Mouse (Mus musculus) kidney, embryonic 15.5 days (tissue): ENCODE data around the gene Smgc. TPM values are rescaled to one million over a fixed set of nuclear protein-coding genes. Genes with fewer than 3 reads are reported as not detected.
"Not testable (repeated sequence)": the region's sequence is repeated elsewhere in the genome, so short reads cannot be mapped to it uniquely, and the experiment has no call there.

Source experiments
- ATAC-seq: fragments of 200-750 bp; cut with Nextera tagmentation; replicated peaks from 2 replicates; pipeline ENCODE4 v1.8.0; 2017; ENCODE audit warnings: moderate TSS enrichment; ENCODE audit not compliant: low FRiP score
- H3K27ac ChIP-seq: fragments of 300-500 bp; sonication (generic); 2 replicates; pipeline ENCODE4 v1.5.1; 2015; ENCODE audit warnings: mild to moderate bottlenecking, inconsistent platforms
- H3K27me3 ChIP-seq: fragments of 300-500 bp; sonication (generic); 2 replicates; pipeline ENCODE4 v1.6.1; 2015; ENCODE audit warnings: inconsistent platforms
- H3K36me3 ChIP-seq: fragments of 300-500 bp; sonication (generic); 2 replicates; pipeline ENCODE4 v1.6.1; 2015; ENCODE audit warnings: inconsistent platforms
- H3K4me1 ChIP-seq: fragments of 300-500 bp; sonication (generic); 2 replicates; pipeline ENCODE4 v1.6.1; 2015; ENCODE audit warnings: inconsistent platforms
- H3K4me2 ChIP-seq: fragments of 300-500 bp; sonication (generic); 2 replicates; pipeline ENCODE4 v1.6.1; 2015; ENCODE audit warnings: moderate library complexity, mild to moderate bottlenecking, inconsistent platforms
- H3K4me3 ChIP-seq: fragments of 300-500 bp; sonication (generic); replicated peaks from 2 replicates; pipeline ENCODE4 v1.5.1; 2015; ENCODE audit warnings: mild to moderate bottlenecking, inconsistent platforms
- H3K9ac ChIP-seq: fragments of 300-500 bp; sonication (generic); 2 replicates; pipeline ENCODE4 v1.6.1; 2015; ENCODE audit warnings: mild to moderate bottlenecking, inconsistent platforms
- H3K9me3 ChIP-seq: fragments of 300-500 bp; sonication (generic); replicated peaks from 2 replicates; pipeline ENCODE4 v1.6.1; 2016; ENCODE audit warnings: inconsistent platforms
- WGBS: fragments of 180-500 bp; shearing (Covaris S2); methylation state at CpG from one replicate; pipeline ENCODE4 v1.1.7; 2015; ENCODE audit warnings: mixed read lengths; 5-methylcytosine and 5-hydroxymethylcytosine counted together
- polyA plus RNA-seq: library from polyadenylated mRNA; unstranded; fragments of >200 nt; fragmentation: Nextera tagmentation; extraction: Ambion mirVana; gene quantifications from 2 replicates; pipeline ENCODE4 v1.2.1, GENCODE M21; 2015

Smgc gene
- not detected in 2 replicates for polyA plus RNA-seq

DNA sequence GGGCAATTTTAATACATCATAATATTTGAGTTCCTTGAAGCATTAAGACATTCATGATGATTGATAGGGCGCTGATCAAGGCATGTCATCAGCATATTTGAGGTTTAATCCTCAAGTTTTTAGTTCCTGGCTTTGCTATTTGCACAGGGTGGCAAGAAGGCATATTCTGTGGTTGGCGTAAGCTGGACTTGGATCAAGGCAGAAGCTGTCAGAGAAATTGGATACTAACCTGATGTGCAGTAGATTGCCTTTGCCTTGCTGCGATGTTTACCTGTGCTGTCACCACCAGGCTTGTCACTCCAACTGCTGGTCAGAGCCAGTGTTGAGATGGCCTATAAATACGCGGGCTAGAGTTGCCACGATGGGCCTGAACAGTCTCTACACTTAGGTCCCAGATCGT, at the start of gene Smgc:
Gene Smgc (plus strand): TSS at position 301 of the 400 bp plus-strand sequence.
- Histone ChIP-seq H3K4me1 (no peaks in the 10 kb centered on the region), H3K27ac (no peak within 1 kb of the TSS), H3K9ac (no peak within 1 kb of the TSS), H3K4me2 (no peak within 1 kb of the TSS), H3K9me3 (no peaks in the 10 kb centered on the region), H3K4me3 (no peak within 1 kb of the TSS), H3K27me3 (no peaks in the 10 kb centered on the region), H3K36me3 (no peaks in the 10 kb centered on the region)
- ATAC-seq: no peak
- WGBS: 89% methylated on average over 7 of the region's 7 CpGs

DNA sequence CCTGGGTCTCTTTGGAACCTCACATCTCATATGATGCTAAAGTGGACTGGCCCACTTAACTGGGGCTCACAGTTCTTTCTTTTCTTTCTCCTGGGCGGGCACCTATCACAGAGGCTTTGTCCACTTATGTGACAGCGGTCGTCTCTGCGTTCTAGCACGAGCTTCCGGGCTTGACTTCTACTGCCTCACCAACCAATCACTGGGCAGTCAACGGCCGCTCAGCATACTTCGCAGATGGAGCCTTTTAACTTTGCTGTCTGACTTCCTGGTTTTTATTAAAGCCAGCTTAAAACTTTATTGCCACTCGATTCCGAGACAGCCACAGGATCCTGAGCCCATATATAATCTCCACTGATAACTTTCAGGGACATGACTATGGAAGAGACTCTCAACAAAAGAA, 49.7 kb upstream of the Smgc start:
- H3K9me3 ChIP-seq: no peaks in the 10 kb centered on the region
- no peak overlapping the region for H3K4me3 ChIP-seq
- H3K9ac ChIP-seq: no peak overlapping the region
- no peaks in the 10 kb centered on the region for H3K27me3 ChIP-seq
- H3K36me3 ChIP-seq: no peaks in the 10 kb centered on the region
- no peak for ATAC-seq
- 88% methylated on average over 11 of the region's 11 CpGs for WGBS
- H3K4me2 ChIP-seq: no peak overlapping the region
- H3K4me1 ChIP-seq: no peaks in the 10 kb centered on the region
- H3K27ac ChIP-seq: no peak overlapping the region

DNA sequence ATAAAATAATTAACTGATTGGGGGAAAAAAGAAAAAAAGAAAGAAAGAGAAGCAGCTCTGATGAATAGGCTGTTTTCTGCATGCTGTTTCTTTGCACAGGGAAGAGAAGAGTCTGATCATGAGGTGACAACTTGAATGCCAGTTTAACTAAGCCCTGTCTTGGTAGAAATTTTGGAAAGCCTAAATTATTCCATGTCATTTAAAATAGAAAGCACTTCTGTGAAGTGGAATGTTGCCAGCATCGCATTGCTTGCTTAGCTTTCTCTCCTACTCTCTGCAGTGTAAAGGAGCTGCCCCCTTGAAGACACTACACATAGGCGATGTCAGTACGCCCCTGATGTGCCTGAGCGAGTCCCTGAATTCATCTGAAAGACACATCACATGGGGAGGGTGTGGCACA, 31.6 kb upstream of the Smgc start:
- Histone ChIP-seq H3K36me3 (no peaks in the 10 kb centered on the region), H3K4me3 (no peak overlapping the region), H3K27me3 (no peaks in the 10 kb centered on the region), H3K9me3 (no peaks in the 10 kb centered on the region), H3K27ac (no peak overlapping the region), H3K4me2 (no peak overlapping the region), H3K9ac (no peak overlapping the region), H3K4me1 (no peaks in the 10 kb centered on the region)
- no peak for ATAC-seq
- 81% methylated on average over 4 of the region's 4 CpGs for WGBS

DNA sequence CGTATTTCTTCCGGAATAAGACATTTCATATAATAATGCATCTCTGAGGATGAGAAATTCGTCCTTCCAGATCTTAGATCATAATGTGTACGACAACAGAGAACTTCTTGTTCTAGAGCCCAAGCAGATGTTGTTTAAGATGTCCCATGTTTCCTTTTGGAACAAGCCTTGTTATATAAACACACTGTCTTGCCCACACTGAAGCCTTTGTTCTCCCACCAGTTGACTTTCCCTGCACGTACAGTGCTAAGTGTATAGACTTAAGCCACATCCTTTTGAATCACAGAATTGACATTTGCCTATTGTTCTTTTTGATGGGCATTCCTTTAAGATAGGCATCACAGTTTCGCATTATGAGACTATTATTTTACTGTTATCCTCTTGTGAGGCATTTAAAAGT, 2.7 kb upstream of the Smgc start:
- H3K9ac ChIP-seq: no peak overlapping the region
- H3K4me2 ChIP-seq: no peak overlapping the region
- no peak overlapping the region for H3K27ac ChIP-seq
- no peaks in the 10 kb centered on the region for H3K9me3 ChIP-seq
- WGBS: 81% methylated on average over 6 of the region's 6 CpGs
- no peak for ATAC-seq
- no peaks in the 10 kb centered on the region for H3K4me1 ChIP-seq
- no peaks in the 10 kb centered on the region for H3K27me3 ChIP-seq
- no peak overlapping the region for H3K4me3 ChIP-seq
- no peaks in the 10 kb centered on the region for H3K36me3 ChIP-seq

DNA sequence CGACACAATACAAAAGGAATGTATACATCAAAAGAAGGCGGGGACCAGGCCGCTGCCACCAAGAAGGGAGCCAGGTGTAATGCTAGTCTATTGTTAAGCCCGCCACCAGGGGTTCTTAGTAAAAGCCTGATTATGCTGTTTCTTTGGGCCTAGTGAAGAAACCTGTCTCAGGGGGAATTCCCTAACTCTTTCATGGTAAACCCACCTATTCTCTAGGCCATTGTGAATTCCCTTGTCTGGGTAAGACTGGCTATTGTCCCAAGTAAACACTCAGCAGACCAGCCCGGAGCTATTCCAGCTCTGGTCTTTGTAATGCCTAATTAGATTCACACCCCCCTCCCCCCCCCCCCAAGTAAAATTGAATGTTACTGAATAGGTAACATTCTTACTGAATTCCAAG, 26.1 kb downstream of the Smgc start:
- H3K9ac ChIP-seq, H3K27me3 ChIP-seq, H3K4me3 ChIP-seq, H3K4me1 ChIP-seq, H3K9me3 ChIP-seq, ATAC-seq, H3K27ac ChIP-seq, H3K36me3 ChIP-seq, H3K4me2 ChIP-seq: not testable (repeated sequence)
- 41% methylated on average over 5 of the region's 5 CpGs for WGBS

DNA sequence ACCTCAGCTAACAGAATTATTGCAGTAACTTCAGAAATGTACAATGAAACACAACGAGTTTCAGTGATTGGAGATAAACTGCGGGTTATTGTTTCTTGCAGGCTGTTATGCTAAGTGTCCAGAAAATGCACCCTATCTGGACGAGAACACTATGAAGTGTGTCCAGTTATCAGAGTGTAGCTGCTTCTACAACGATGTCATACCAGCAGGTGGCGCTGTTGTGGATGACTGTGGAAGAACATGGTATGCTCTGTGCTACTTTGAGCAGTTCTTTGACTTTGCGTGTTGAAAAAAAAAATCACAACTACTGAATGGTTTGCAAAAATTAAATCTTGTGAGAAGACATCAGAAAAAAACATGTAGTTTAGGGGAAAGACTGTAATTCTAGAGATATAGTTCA, 62.2 kb downstream of the Smgc start:
- H3K9me3 ChIP-seq: no peaks in the 10 kb centered on the region
- H3K9ac ChIP-seq: no peak overlapping the region
- no peak overlapping the region for H3K27ac ChIP-seq
- H3K4me3 ChIP-seq: no peak overlapping the region
- no peaks in the 10 kb centered on the region for H3K4me1 ChIP-seq
- ATAC-seq: no peak
- H3K36me3 ChIP-seq: no peaks in the 10 kb centered on the region
- H3K27me3 ChIP-seq: no peaks in the 10 kb centered on the region
- 63% methylated on average over 6 of the region's 6 CpGs for WGBS
- no peak overlapping the region for H3K4me2 ChIP-seq

DNA sequence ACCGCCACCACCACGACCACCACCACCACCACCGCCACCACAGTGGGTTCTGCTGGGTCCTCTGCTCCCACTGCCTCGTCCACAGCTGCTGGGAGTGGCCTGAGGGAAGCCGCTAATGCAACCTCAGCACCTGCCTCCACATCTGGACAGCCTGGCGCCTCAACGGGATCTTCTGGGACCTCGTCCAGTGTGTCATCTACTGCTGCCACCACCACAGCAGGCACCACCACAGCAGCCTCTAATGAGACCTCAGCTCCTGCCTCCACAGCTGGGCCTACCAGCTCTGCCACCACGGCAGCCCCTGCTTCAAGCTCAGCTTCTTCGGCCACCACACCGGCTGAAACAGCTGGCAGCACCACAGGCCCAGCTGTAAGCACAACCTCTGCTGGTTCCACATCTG, 69.0 kb downstream of the Smgc start:
- H3K4me3 ChIP-seq, H3K4me2 ChIP-seq, H3K9me3 ChIP-seq, H3K36me3 ChIP-seq, H3K9ac ChIP-seq, H3K4me1 ChIP-seq, H3K27ac ChIP-seq, H3K27me3 ChIP-seq, ATAC-seq: not testable (repeated sequence)
- no CpG with 5 or more reads among the region's 11 CpGs for WGBS

Other genes starting within 250 kb of the Smgc start
- gene Lrrk2, start 165.1 kb upstream of the Smgc start, polyA plus RNA-seq: 6.4 and 7.7 TPM in 2 replicates
- gene Cntn1, start 212.9 kb downstream of the Smgc start, polyA plus RNA-seq: 1.7 and 2.0 TPM in 2 replicates